Mouse (Mus musculus): ENCODE results near the gene Frmd5.
A peak's percentile ranks its signal among the peaks of the same experiment; 100 is the strongest.

The Frmd5 gene

DNA sequence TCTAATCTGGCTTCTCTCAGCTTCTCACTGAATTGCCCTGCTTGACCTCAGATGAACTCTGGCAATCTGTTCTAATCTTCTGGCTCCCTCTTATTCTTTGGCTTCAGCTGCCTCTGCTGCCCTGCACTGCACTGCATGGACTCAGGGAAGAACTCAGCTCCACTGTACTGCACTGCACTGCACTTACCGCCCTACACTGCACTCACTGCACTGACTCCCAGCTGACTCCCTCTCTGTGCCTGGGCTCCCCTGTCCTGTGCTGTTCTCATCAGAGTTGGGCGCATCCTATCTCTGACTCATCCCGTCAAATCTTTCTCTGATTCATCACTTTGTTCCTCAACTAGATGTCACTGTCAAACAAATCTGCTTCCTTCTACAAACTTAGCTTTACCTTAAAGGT is 124.5 kb downstream of the Frmd5 start:
- no peak for DNase-seq

DNA sequence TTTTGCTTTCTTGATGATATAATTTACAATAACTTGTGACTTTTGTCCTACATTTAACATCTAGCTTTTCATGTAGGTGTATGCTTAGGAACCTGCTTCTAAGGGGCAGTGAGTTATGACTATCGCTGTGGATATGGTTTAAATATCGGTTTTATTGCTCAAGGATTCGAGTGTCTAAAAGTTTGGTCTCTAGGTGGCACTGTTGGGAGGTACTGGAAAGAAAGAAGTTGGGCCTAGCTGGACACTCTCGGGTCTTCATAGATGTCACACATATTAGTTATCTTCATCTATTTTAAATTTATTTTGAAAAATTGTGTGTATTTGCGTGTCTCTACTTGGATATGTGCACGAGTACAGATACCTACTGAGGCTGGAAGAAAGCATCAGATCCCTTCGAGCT is 127.2 kb downstream of the Frmd5 start:
- DNase-seq: no peak

DNA sequence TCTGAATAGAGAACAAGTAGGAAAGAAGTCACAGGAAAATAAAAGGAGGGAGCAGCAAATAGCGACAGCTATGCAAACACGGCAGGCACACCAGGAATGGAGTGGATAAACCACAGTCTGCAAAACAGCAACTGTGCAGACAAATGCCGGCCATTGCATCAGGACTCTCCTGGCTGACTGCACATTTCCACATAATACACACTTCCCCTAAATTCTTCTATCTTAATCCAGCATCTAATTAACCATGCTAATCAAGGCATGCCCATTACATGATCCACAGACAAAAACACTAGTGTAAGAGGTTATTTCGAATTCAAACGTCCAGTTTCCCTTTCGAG is 129.3 kb downstream of the Frmd5 start:
- no peak for DNase-seq

DNA sequence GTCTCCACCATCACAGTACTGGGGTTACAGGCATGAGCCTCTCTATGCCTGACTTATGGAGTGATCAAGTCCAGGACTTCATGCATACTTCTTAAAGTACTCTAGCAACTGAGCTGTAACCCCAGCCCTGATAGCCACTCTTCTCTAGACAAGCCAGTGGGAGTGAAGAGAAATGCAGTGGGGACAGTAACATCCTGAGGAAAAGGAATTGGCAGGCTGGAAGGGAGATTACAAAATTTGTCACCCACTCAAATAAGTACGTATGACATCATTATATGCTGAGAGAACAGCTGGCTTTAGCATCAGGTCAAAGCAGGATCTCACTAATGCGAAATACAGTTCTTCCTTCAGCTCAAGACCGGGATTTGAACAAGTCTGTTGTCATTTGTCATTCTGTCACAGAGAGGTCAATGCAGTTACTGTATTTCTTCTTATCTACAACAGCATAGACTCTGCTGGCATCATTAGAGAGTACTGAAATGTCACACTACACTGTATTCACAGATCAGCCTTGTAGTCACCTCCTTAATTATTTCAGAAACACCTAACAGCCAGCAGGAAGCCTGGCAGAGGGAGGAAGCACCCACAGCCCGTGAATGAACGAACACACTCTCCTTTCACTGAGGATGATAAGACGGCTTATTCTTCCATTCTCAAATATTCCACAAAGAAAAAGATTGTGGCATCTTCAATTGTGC is 129.8 kb downstream of the Frmd5 start:
- DNase-seq: no peak

DNA sequence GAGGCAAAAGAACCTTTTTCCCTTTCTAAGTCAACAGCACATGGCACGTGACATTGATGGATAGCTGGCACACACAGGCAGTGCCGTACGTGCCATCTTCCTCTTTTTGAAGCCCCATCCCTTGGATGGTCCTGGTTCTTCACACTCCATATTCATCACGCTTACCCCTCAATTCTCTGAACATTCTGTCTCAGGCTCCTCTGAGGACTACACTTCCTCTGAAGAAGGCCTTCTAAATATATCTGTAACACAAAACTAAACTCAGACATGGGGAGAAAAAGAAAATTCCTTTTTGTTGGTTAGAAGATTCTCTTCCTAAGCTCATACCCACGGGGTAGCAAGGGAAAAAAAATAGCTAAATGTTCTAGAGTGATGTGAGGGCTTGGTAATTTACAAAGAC is 131.0 kb downstream of the Frmd5 start:
- no peak for DNase-seq

DNA sequence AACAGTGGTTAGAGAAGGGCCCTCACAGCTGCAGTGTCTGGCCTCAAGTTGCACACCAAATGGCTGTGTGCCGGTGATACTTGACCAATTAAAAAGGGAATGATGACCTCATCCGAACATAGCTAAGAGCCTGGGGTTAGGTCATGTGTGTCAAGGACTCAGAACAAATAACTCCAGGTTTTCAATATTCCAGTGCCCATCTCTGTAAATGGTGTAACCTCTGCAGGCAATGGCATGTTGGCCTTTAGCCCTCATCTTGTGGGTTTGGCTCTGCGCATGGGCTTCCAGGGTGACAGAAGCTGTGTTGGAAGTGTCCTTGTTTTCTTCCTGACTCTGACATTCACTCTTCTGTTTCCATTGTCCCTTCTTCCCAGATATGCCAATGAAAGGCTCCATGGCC is 131.8 kb downstream of the Frmd5 start:
- no peak for DNase-seq

DNA sequence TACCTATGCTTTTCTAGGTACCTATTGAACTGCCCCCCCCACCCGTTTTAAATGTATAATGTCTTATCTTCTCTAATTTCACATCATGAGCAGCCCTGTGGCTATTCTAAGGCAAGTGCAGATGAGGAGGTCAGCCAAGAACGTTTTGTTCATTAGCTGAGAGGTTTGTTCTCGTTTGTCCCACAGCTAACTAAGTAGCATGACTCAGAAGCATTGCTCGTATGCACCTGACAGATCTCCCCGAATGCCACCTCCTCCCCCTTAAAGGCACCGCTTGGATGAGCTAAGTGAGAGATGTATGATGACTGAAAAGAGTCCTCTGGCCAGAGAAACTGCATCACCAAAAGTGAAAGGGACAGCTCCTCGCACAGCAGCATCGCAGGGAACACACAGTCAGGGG is 132.7 kb downstream of the Frmd5 start:
- DNase-seq: no peak

DNA sequence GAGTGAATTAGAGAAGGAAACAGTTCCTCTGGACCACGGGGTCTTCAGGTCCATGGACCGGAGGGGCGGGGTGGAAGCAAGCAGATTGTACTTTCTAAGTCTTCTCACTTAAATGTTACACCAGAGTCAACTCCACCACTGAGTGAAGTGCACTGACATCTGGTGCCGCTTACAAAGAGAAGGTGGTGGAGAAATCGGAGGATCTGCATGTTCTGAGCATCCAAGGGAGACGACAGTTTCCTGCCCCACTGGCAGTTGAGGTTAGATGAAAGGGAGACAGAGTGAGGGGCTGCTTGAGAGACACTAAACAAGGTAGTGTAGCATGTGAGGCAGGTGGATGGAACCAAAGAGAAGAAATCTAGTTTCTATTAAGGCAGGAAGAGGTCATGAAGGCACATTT is 137.0 kb downstream of the Frmd5 start:
- DNase-seq: no peak

DNA sequence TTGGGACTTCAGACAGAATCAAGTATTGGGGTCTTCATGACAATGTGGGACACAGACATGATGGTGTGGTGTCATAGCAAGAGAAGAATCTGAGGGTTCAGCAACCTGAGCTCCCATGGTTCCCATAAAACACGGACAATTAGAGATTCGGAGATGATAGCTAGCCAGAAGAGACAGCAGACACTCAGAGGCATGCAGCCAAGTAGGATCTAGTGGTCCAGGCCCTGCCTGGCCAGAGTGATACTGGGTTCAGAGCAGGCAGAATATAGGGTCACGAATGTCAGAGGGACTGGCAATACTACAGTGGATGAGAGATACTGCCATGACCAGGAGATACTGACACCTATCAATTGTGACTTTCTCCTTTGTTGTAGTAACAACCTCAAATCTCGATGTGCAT is 138.6 kb downstream of the Frmd5 start:
- DNase-seq: no peak

DNA sequence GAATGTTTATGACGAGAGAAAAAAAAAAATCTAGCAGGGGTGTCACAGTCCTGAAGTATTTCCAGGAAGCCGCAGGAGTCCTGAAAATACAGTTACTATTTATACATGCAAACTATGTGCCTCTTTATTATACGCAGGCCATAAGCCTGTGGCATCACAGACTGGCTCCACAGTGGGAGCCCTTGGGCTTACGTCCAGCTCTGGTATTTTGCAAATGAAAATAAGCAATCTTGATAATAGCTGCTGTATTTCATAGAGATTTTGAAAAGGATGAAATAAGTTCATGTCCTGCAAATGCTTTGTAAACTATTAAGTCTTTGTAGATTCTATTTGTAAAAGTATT is 145.8 kb downstream of the Frmd5 start:
- DNase-seq: no peak

DNA sequence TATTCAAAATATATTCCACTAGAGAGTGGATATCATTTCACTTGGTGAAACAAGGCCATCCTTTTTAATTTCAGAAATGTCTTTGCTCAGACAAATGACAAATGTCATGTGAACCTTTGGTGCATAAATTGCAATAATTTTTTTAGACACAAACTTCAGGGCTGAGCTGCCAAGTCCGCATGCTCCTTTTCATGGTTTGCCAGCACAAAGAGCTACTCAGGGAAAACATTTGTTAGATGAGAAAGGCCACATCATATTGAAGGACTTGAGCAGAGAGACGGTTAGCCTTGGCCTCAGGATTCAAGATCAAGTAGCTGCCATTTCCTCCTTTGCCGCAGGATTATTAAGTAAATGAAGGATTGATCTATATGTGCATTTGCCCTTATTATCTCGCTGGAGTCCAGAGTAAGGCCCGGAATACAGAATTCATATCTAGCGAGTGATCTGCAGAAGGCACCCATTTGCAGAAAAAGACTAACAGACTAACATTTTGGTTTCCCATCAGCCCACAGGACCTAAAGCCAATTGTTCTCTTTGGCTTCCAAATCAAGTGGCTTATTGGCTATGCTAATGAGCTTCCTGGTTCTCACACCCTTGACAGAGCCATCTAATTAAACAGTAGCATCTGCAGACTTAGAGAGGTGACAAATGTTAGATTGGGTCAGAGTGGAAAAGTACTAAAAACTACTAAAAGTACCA is 146.3 kb downstream of the Frmd5 start:
- DNase-seq: peak; percentile 88

DNA sequence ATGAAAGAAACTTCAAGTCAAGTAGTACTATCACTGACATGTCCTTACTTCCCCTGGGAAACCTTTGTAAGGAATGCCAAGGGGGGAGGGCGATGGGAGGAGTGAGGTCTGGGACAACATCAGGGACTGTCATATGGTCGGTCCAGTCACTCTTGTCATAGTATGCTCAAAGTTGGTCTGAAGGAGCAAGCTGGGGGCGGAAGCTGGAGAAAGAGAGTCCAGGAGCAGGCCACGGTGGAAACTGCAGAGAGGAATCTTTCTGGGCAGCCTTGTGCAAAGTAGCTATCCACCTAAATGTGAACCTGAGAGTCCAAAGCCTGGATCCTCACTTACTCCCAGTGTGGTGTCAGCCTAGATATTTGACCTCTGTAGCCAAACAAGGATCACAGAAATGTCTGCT is 147.5 kb downstream of the Frmd5 start:
- DNase-seq: no peak

DNA sequence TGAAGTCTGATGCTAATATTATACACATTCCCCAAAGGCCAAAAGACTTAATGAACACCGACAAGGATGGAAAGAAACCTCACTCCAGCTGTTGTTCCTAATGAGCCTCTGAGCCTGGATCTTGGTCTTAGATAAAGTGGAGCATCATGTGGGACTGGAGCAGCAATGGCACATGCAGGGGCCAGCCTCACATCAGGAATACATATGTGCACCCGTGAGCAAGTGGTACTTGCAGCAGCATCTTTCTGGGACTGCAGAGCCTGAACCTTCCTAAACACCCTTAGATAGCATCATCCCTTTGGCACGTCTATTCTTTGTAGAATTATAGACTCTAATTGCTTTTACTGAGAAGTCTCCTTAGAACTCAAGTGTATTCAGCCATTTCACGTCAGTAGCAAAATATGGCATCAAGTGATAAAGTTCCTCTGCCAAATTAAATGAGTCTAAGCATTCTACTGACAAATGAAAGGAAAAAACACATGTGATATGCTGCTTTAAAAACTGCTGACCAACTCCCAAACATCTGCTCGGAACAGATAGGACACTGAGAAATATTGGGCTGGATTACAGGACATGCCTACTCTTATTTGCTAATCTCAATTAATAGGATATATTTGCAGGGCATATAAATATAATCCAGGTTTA is 148.6 kb downstream of the Frmd5 start:
- DNase-seq: no peak

DNA sequence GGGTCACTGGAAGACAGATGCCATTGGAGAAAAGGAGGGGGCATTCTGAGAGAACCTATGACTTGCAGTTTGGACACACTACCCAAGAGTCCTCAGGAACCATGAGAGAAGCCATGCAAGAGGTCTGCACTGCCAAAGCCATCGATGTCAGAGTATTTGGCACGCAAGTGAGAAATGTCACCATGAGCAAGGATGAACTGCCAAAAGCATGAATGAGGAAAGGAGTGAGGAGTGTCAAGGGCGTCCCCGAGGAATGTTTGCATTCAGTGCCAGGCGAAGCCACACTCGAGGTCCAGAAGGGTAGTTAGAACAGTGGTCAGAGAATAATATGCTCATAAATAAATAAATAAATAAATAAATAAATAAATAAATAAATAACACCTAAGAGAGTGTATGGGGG is 150.9 kb downstream of the Frmd5 start:
- DNase-seq: no peak

DNA sequence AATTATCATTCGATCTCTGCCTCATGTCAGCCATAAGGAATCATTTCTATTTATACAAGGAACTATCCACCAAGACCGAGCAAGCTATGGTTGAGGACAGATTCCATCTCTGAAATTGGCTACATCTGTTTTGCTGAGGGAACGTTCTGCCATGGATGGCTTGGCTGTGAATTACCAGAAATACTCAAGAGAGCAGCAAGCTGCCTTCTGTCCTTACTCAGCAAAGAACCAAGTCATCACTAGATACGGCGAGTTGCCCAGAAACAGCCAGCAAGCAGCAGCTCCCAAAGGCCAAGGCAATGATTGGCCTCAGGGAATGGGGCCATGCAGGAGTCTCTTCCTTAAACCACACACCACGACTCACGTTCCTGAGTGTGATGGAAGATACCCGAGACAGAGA is 151.8 kb downstream of the Frmd5 start:
- DNase-seq: no peak

DNA sequence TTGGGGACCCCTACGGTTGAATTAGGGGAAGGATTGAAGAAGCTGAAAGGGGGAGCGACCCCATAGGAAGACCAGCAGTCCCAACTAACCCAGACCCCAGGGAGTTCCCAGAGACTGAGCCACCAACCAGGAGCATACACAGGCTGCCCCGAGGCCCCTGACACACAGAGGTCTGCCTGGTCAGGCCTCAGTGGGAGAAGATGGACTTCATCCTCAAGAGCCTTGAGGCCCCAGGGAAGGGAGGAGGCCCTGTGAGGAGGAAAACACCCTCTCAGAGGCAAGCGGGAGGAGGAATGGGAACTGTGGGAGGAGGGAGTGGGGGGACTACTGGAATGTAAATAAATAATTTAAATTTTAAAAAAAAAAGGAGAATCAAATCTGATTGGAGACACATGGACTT is 160.4 kb downstream of the Frmd5 start:
- DNase-seq: no peak

DNA sequence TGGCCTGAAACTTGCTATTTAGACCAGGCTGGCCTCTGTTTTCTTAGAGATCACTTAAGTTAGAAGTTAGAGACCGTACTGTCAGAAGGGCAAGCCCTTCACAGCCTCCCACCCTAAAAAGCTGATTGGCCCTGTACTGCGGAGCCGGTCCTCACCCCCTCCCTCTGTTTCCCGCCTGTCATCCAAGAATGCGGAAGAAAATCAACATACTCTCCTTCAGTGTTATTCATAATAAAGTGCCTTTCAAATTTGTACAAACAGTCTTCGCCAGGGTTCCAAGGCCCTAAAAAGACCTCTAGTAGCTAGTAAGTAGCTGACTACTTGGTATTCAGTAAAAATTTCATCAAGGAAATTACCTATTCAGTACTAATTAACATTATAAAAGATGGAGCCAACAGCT is 164.0 kb downstream of the Frmd5 start:
- DNase-seq: no peak

DNA sequence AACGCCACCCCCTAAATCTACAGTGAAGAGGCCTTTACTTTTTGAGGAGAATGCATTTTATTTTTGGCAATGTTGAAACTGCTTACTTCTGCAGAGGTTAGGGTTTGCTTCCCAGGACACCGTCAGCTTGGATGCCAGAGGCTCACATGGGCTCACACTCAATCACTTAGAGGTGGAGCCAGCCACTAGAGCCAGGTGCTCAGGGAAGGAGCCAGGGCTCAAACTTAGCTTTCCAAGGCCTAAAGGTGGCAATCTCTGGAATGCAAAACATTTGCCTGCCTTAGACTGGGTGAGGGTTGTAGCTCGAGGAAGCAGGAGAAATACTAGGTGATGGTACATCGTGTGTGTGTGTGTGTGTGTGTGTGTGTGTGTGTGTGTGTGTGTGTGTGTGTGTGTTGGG is 174.8 kb downstream of the Frmd5 start:
- no peak for DNase-seq

DNA sequence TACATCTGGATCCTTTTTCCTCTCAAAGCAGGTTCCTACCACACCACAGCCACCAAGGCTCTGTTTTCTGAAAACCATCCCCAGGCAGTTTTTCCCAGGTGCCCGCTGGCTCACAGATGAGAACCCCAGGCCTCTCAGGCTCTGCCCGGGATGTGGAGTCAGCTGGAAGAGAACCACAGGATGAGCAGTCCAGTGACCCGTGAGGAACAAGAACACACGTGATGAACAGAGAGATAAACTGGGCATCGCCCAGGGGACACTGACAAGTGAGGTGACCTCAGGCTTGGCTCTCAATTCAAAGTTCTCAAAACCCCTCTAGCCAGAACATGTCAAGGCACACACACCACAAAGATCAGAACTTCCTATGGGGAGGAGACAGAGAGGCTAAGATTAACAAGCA is 176.6 kb downstream of the Frmd5 start:
- DNase-seq: no peak

DNA sequence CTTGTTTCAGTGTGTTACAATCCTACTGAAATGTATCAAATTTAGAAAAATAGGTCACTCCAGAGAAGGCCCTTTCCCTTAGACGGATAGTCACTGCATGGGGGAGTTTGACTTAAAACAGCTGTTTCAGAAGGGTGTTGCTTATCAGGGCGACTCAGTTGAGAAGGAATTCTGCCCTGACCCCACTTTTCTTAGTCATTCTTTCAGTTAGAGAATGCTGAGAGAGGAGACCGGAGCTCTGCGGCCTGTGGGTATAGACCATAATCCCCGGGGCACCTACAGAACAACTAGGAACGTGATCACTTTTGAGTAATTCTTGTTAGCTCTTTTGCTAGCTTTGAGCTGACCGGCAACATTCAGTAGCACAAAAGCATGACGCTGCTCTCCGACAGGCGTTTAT is 178.6 kb downstream of the Frmd5 start:
- DNase-seq: no peak

DNA sequence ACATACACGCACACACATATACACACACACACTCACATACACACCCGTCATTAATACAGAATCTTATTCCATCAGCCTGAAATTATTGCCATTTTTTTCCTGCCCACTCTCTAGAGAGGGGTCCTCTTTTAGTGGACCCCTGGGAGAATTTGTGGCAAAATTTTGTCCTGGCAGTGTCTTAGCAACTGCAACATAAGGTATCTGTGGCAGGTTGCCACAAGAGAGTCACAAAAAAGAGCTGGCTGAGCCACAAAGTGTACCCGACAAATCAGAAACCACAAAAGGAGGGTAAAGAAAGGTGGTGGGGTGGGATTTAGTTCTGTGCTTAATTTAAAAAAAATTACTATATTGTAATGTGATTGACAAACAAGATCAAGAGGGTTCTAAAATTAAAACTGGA is 181.0 kb downstream of the Frmd5 start:
- no peak for DNase-seq

DNA sequence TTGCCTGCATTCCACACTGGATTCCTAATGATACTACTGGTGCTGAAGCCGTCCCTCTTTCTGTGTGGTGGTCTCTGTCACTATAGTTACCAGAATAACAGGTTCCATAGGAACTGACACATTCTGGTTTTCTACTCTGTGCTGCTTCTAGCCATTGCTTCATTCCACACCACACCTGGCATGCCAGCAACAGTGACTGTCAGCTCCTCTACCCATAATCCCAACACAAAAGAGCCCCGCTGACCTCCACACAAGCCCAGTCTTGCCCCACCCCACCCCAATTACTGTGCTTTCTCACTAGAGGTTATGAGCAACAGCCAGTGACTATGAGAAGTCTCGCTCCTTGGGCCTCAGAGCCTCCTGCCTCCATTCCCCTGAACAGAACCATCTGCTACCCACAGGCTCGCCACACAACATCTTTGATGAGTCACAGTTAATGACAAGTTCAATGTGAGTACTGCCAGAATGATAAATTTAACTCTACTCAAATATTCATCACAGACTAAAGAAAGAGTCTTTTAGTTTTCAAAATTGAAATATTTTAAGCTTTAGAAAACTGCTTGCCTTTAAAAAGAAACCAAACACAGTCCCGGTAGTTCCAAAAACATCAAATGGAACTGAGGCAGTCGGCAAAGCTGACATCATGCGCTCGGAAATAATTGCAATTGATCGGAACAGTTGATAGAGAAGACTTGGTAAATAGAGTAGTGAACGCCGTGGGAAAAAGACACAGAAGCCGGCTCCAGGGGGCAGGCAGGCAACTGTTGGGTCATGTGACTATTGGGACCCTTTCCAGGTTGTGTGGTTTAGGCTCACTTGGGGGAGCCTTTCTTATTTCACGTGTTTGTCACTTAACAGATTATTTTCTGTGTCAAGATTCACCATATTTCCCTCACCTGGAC is 185.4 kb downstream of the Frmd5 start:
- DNase-seq: peak; percentile 60

DNA sequence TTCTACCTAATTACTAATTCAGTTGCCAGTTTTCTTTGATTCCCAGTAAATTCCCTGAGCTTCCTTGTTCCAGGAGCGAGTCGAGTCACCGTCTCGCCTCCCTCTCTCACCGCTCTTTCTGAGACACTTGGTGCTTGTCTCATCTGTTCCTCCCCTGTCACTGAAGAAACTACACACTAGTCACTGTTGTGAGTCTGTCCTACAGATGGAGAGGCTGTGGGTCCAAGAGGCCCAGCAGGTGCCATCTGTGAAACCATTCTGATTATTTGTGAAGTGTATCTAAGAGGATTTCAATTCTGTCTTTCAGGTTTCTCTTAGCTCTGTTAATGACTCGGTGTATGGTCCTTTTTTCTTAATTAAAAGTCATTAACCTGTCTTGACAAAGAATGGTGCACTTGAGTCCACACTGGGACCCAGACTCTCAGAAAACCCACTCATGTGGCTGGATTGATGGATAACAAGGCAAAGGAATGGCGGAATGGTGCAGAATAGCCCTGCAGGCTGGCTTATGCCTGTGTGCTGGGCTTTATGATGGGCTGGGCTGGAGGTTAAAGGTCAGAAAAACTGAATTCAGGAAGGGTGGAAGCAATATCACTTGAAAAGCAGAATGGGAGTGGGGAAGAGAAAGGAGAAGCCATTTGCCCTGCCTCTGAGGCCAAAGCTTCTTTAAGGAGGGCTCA is 186.2 kb downstream of the Frmd5 start:
- DNase-seq: peak; percentile 56
